Mouse (Mus musculus): ENCODE results near the gene 1700003F12Rik.

DNA sequence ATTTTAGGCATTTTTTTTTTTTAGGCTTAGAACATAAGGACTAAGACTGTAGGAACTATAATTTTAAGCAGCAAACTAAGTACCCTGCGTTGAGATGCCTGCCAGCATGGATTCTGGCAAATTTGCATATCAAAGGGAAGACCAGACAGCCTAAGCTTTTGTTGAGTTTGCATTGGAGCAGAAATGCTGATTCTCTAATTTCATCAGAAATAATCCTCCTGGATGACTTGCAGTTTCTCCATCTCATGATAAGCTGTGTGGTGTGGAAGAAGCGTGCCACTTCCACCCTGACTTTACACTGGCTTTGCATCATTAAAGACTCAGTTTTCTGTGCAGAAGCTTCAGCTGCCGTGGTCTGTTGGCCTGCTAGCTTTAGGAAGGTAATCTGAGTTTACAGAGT, 14.0 kb upstream of the 1700003F12Rik start:
- TF ChIP-seq ZNF384 (IDR thresholded peaks at IDR 0.05; ENCODE audit: low read depth, low read length) (no peak), POLR2A (IDR thresholded peaks at IDR 0.05; ENCODE audit: low read depth, low read length) (no peak)

Data from CH12.LX (cell line).